ENCODE assay signal across 8 mouse cellular contexts in genomic region chr2:33216645-33217424, GRCm38 (mm10). TPM values are rescaled to one million over a fixed set of nuclear protein-coding genes. Genes with fewer than 3 reads are reported as not detected.
DNase-seq lines count a peak whose midpoint lies in the region; ATAC-seq and TF ChIP-seq lines count a peak whose summit lies in the region.

No protein-coding gene starts in this region.

- peak overlapping the region; percentile 46 for H3K4me3 ChIP-seq in liver, adult 2 months (ENCODE audit: insufficient read depth, low read depth, low read length)
- peak overlapping the region; percentile 34 for H3K4me3 ChIP-seq in forebrain, embryonic 15.5 days
- H3K4me3 ChIP-seq in kidney, embryonic 14.5 days (ENCODE audit: low read length) = peak overlapping the region; percentile 48
- H3K4me3 ChIP-seq in midbrain, embryonic 16.5 days (ENCODE audit: low read depth, low read length) = peak overlapping the region; percentile 22

- H3K36me3 ChIP-seq in liver, adult 2 months (ENCODE audit: control insufficient read depth, insufficient read depth, low read length) = no peaks in the 10 kb centered on the region
- no peaks in the 10 kb centered on the region for H3K36me3 ChIP-seq in forebrain, embryonic 15.5 days
- H3K36me3 ChIP-seq in kidney, embryonic 14.5 days (ENCODE audit: control insufficient read depth, insufficient read depth, low read length) = no peaks in the 10 kb centered on the region; the same call in 1 of the 2 replicates
- no peaks in the 10 kb centered on the region for H3K36me3 ChIP-seq in midbrain, embryonic 16.5 days (ENCODE audit: control insufficient read depth, insufficient read depth, low read length)

- peak overlapping the region; percentile 51 for H3K4me2 ChIP-seq in forebrain, embryonic 15.5 days (replicated peaks)
- peak overlapping the region; percentile 84 for H3K4me2 ChIP-seq in kidney, embryonic 14.5 days (replicated peaks; ENCODE audit: low read depth, low read length)
- H3K4me2 ChIP-seq in midbrain, embryonic 16.5 days (ENCODE audit: low read length) = peak overlapping the region; percentile 51

- no peak for TF ChIP-seq CTCF in liver, adult 2 months (IDR thresholded peaks at IDR 0.05; ENCODE audit: low read depth, low read length)

- DNase-seq in liver, adult 2 months (ENCODE audit: extremely low read depth, low read depth, low spot score) = no peak
- DNase-seq in liver = no peak
- DNase-seq in c-Kit-positive CD71-positive TER-119-positive erythroid progenitor cells, embryonic 14.5 days (ENCODE audit: low spot score) = no peak

- H3K79me2 ChIP-seq in liver, adult 2 months (ENCODE audit: control insufficient read depth, insufficient read depth, low read length) = no peaks in the 10 kb centered on the region

- H3K4me1 ChIP-seq in liver, adult 2 months (ENCODE audit: control insufficient read depth, insufficient read depth, low read length) = 0 out of 2 replicates have a peak, but pooled peaks cover 5% of the 10 kb centered on the region
- H3K4me1 ChIP-seq in forebrain, embryonic 15.5 days = peaks cover 35% of the 10 kb centered on the region
- H3K4me1 ChIP-seq in kidney, embryonic 14.5 days (ENCODE audit: control insufficient read depth, insufficient read depth, low read length) = peaks cover 32% of the 10 kb centered on the region
- peaks cover 22% of the 10 kb centered on the region for H3K4me1 ChIP-seq in midbrain, embryonic 16.5 days (ENCODE audit: control insufficient read depth, insufficient read depth, low read length)

- H3K27me3 ChIP-seq in liver, adult 2 months (ENCODE audit: control insufficient read depth, insufficient read depth, low read length) = no peaks in the 10 kb centered on the region
- no peaks in the 10 kb centered on the region for H3K27me3 ChIP-seq in forebrain, embryonic 15.5 days
- H3K27me3 ChIP-seq in kidney, embryonic 14.5 days (ENCODE audit: control insufficient read depth, insufficient read depth, low read length) = no peaks in the 10 kb centered on the region
- H3K27me3 ChIP-seq in midbrain, embryonic 16.5 days (ENCODE audit: control insufficient read depth, insufficient read depth, low read depth, low read length) = no peaks in the 10 kb centered on the region

- H3K9me3 ChIP-seq in forebrain, embryonic 15.5 days = no peaks in the 10 kb centered on the region
- no peaks in the 10 kb centered on the region for H3K9me3 ChIP-seq in kidney, embryonic 14.5 days (ENCODE audit: control insufficient read depth, low read length)
- no peaks in the 10 kb centered on the region for H3K9me3 ChIP-seq in midbrain, embryonic 16.5 days (replicated peaks; ENCODE audit: control insufficient read depth, low read length, poor library complexity, severe bottlenecking)

- no peak for TF ChIP-seq POLR2A in liver, adult 2 months (IDR thresholded peaks at IDR 0.05; ENCODE audit: extremely low read depth, insufficient read depth, low read length)

- 56% methylated on average over 18 of the region's 18 CpGs for WGBS in liver, adult 2 months
- WGBS in forebrain, embryonic 15.5 days = 9% methylated on average over 18 of the region's 18 CpGs
- WGBS in kidney, embryonic 14.5 days = 10% methylated on average over 18 of the region's 18 CpGs
- 7% methylated on average over 18 of the region's 18 CpGs for WGBS in midbrain, embryonic 16.5 days

- H3K9ac ChIP-seq in liver, adult 2 months (ENCODE audit: low read depth, low read length) = peak overlapping the region; percentile 54
- peak overlapping the region; percentile 45 for H3K9ac ChIP-seq in forebrain, embryonic 15.5 days (replicated peaks)
- H3K9ac ChIP-seq in kidney, embryonic 14.5 days (ENCODE audit: low read depth, low read length) = peak overlapping the region; percentile 59
- H3K9ac ChIP-seq in midbrain, embryonic 16.5 days (ENCODE audit: low read depth, low read length) = peak overlapping the region; percentile 37

- peak overlapping the region; percentile 25; the same call in 1 of the 2 replicates for H3K27ac ChIP-seq in liver, adult 2 months (replicated peaks; ENCODE audit: insufficient read depth, low read depth, low read length)
- H3K27ac ChIP-seq in forebrain, embryonic 15.5 days (replicated peaks) = peak overlapping the region; percentile 70
- H3K27ac ChIP-seq in kidney, embryonic 14.5 days (ENCODE audit: low read depth, low read length) = peak overlapping the region; percentile 88
- no peak overlapping the region; the same call in 1 of the 2 replicates for H3K27ac ChIP-seq in midbrain, embryonic 16.5 days (ENCODE audit: low read length)

- no peak for ATAC-seq in forebrain, embryonic 15.5 days (replicated peaks)
- ATAC-seq in kidney, embryonic 14.5 days (ENCODE audit: low FRiP score, low TSS enrichment) = no peak
- ATAC-seq in midbrain, embryonic 16.5 days = peak; percentile 10; the same call in 1 of the 2 replicates
- no peak for ATAC-seq in inflammation-experienced regulatory T-cells, adult 6 months
- ATAC-seq in frontal cortex, adult (ENCODE audit: low TSS enrichment) = no peak

RNA-seq across cellular contexts. Expression of gene Angptl2, which starts 1.0 kb away (rescaled TPM):
- total RNA-seq in liver, adult 2 months (2014; rRNA removed) = 11.3 and 15.4 TPM in 2 replicates
- 16.4 and 17.0 TPM in 2 replicates for polyA plus RNA-seq in liver, adult 2 months (2012; rRNA removed)
- 10.0 and 10.8 TPM in 2 replicates for polyA plus RNA-seq in forebrain, embryonic 15.5 days (2015; fragmentation: Nextera tagmentation; extraction: Ambion mirVana)
- polyA plus RNA-seq in kidney, embryonic 14.5 days (2014; fragmentation: Nextera tagmentation; extraction: Ambion mirVana) = 21.1 and 27.0 TPM in 2 replicates
- 9.8 and 10.6 TPM in 2 replicates for polyA plus RNA-seq in midbrain, embryonic 16.5 days (2015; fragmentation: Nextera tagmentation; extraction: Ambion mirVana)
- 10 to 100 TPM; 17.1 to 19.5 (median 19.3) TPM for polyA plus RNA-seq in inflammation-experienced regulatory T-cells, adult 6 months (2017; shearing (Covaris generic))
